Mouse (Mus musculus) spleen, adult 2 months (tissue): ENCODE measurements around the gene 1110008L16Rik.

Experiments used
- CTCF ChIP-seq: fragments of 200-500 bp; IDR thresholded peaks from 2 replicates; pipeline ENCODE4 v1.5.1; 2011; ENCODE audit warnings: mild to moderate bottlenecking, inconsistent platforms; ENCODE audit not compliant: insufficient read depth, insufficient read length, insufficient replicate concordance; ENCODE audit errors: extremely low read depth
- POLR2A ChIP-seq: fragments of 200-500 bp; IDR thresholded peaks from 2 replicates; pipeline ENCODE4 v1.6.1; 2011; ENCODE audit warnings: low read depth, low read length, inconsistent platforms

GRCm38 (mm10) chr12:55429956-55430355, 130.6 kb downstream of the 1110008L16Rik start:
- TF ChIP-seq POLR2A (no peak), CTCF (no peak)
